Mouse (Mus musculus) limb, embryonic 13.5 days (tissue): ENCODE results near the gene Gm5662. TPM values are rescaled to one million over a fixed set of nuclear protein-coding genes. Genes with fewer than 3 reads are reported as not detected.
"Not testable (repeated sequence)": the region's sequence is repeated elsewhere in the genome, so short reads cannot be mapped to it uniquely, and the experiment has no call there.

Experiments used
- ATAC-seq: fragments of 200-750 bp; cut with Nextera tagmentation; 2 replicates; pipeline ENCODE4 v1.8.0; 2017; ENCODE audit warnings: low read depth, moderate number of reproducible peaks, moderate TSS enrichment; ENCODE audit not compliant: low FRiP score
- H3K27ac ChIP-seq: fragments of 300-500 bp; sonication (generic); 2 replicates; pipeline ENCODE4 v1.5.1; 2015; ENCODE audit warnings: inconsistent platforms, mild to moderate bottlenecking, moderate library complexity
- H3K27me3 ChIP-seq: fragments of 300-500 bp; sonication (generic); 2 replicates; pipeline ENCODE4 v1.6.1; 2015; ENCODE audit warnings: mild to moderate bottlenecking, inconsistent platforms
- H3K36me3 ChIP-seq: fragments of 300-500 bp; sonication (generic); 2 replicates; pipeline ENCODE4 v1.6.1; 2015; ENCODE audit warnings: inconsistent platforms, mild to moderate bottlenecking, moderate library complexity
- H3K4me1 ChIP-seq: fragments of 300-500 bp; sonication (generic); 2 replicates; pipeline ENCODE4 v1.6.1; 2015; ENCODE audit warnings: inconsistent platforms
- H3K4me2 ChIP-seq: fragments of 300-500 bp; sonication (generic); replicated peaks from 2 replicates; pipeline ENCODE4 v1.6.1; 2015; ENCODE audit warnings: inconsistent platforms, mild to moderate bottlenecking, moderate library complexity
- H3K4me3 ChIP-seq: fragments of 300-500 bp; sonication (generic); 2 replicates; pipeline ENCODE4 v1.5.1; 2015; ENCODE audit warnings: moderate library complexity, mild to moderate bottlenecking, inconsistent platforms
- H3K9ac ChIP-seq: fragments of 300-500 bp; sonication (generic); 2 replicates; pipeline ENCODE4 v1.6.1; 2015; ENCODE audit warnings: mild to moderate bottlenecking, inconsistent platforms
- H3K9me3 ChIP-seq: fragments of 300-500 bp; sonication (generic); 2 replicates; pipeline ENCODE4 v1.6.1; 2016; ENCODE audit warnings: inconsistent platforms
- WGBS: fragments of 180-500 bp; shearing (Covaris S2); methylation state at CpG from one replicate; pipeline ENCODE4 v1.1.7; 2015; 5-methylcytosine and 5-hydroxymethylcytosine counted together
- polyA plus RNA-seq: library from polyadenylated mRNA; unstranded; fragments of >200 nt; fragmentation: Nextera tagmentation; extraction: Ambion mirVana; gene quantifications from 2 replicates; pipeline ENCODE4 v1.2.1, GENCODE M21; 2015

The Gm5662 gene
- not detected in 2 replicates for polyA plus RNA-seq

GRCm38 (mm10) chr12:88274400-88274799 is at the start of gene Gm5662:
Gene Gm5662, minus strand, starts transcription at chr12:88274500.
- not testable (repeated sequence) for H3K4me3 ChIP-seq, H3K27ac ChIP-seq, H3K9me3 ChIP-seq, H3K4me1 ChIP-seq, H3K4me2 ChIP-seq, ATAC-seq, H3K9ac ChIP-seq, H3K36me3 ChIP-seq, H3K27me3 ChIP-seq
- 83% methylated on average over 5 of the region's 5 CpGs for WGBS

- not testable (repeated sequence) for H3K36me3 ChIP-seq, H3K4me1 ChIP-seq, H3K4me3 ChIP-seq, H3K9ac ChIP-seq, H3K9me3 ChIP-seq, H3K4me2 ChIP-seq, H3K27ac ChIP-seq, H3K27me3 ChIP-seq, ATAC-seq
- 85% methylated on average over 2 of the region's 2 CpGs for WGBS
Measured at GRCm38 (mm10) chr12:88323926-88324325, 49.6 kb upstream of the Gm5662 start, which contains the start of gene Gm5039. Gene Gm5039, minus strand, starts transcription at chr12:88324026.

GRCm38 (mm10) chr12:88314556-88314955 is 40.3 kb upstream of the Gm5662 start:
- no peak overlapping the region for H3K4me3 ChIP-seq
- H3K4me2 ChIP-seq = no peak overlapping the region
- H3K4me1 ChIP-seq = no peaks in the 10 kb centered on the region
- WGBS = 83% methylated on average over 3 of the region's 3 CpGs
- H3K9me3 ChIP-seq = no peaks in the 10 kb centered on the region
- no peaks in the 10 kb centered on the region for H3K27me3 ChIP-seq
- H3K36me3 ChIP-seq = no peaks in the 10 kb centered on the region
- no peak overlapping the region for H3K9ac ChIP-seq
- H3K27ac ChIP-seq = no peak overlapping the region
- ATAC-seq = no peak

- WGBS = 74% methylated on average over 2 of the region's 2 CpGs
Measured at GRCm38 (mm10) chr12:88297171-88297570, 22.9 kb upstream of the Gm5662 start.

GRCm38 (mm10) chr12:88293082-88293481 is 18.8 kb upstream of the Gm5662 start:
- H3K27ac ChIP-seq, H3K4me1 ChIP-seq, ATAC-seq, H3K4me2 ChIP-seq, H3K36me3 ChIP-seq, H3K4me3 ChIP-seq, H3K27me3 ChIP-seq, H3K9ac ChIP-seq, H3K9me3 ChIP-seq: not testable (repeated sequence)
- 58% methylated on average over 4 of the region's 4 CpGs for WGBS

More at GRCm38 (mm10) chr12:88297171-88297570, 22.9 kb upstream of the Gm5662 start:
- not testable (repeated sequence) for H3K4me3 ChIP-seq, H3K4me1 ChIP-seq, H3K27me3 ChIP-seq, H3K4me2 ChIP-seq, H3K36me3 ChIP-seq, H3K9ac ChIP-seq, ATAC-seq, H3K27ac ChIP-seq, H3K9me3 ChIP-seq

- WGBS = 94% methylated on average over 5 of the region's 5 CpGs
- not testable (repeated sequence) for H3K36me3 ChIP-seq, H3K4me1 ChIP-seq, H3K9ac ChIP-seq, ATAC-seq, H3K27ac ChIP-seq, H3K27me3 ChIP-seq, H3K4me3 ChIP-seq, H3K4me2 ChIP-seq, H3K9me3 ChIP-seq
Measured at GRCm38 (mm10) chr12:88285224-88285623, 10.9 kb upstream of the Gm5662 start.

GRCm38 (mm10) chr12:88257241-88257640 is 17.1 kb downstream of the Gm5662 start:
- Histone ChIP-seq H3K36me3 (no peaks in the 10 kb centered on the region), H3K27me3 (no peaks in the 10 kb centered on the region), H3K4me2 (no peak overlapping the region), H3K9ac (no peak overlapping the region), H3K27ac (no peak overlapping the region), H3K4me1 (no peaks in the 10 kb centered on the region), H3K4me3 (no peak overlapping the region), H3K9me3 (peaks cover 4% of the 10 kb centered on the region)
- WGBS = 33% methylated on average over 1 of the region's 1 CpGs
- ATAC-seq = no peak

GRCm38 (mm10) chr12:88255917-88256316 is 18.4 kb downstream of the Gm5662 start:
- ATAC-seq, H3K9ac ChIP-seq, H3K27ac ChIP-seq, H3K4me3 ChIP-seq, H3K4me2 ChIP-seq, H3K9me3 ChIP-seq, H3K36me3 ChIP-seq, H3K4me1 ChIP-seq, H3K27me3 ChIP-seq: not testable (repeated sequence)
- 64% methylated on average over 2 of the region's 2 CpGs for WGBS

GRCm38 (mm10) chr12:88250000-88250399 is 24.3 kb downstream of the Gm5662 start, which contains the start of gene Gm8332:
Gene Gm8332, minus strand, starts transcription at chr12:88250100.
- H3K4me3 ChIP-seq, H3K9me3 ChIP-seq, H3K36me3 ChIP-seq, H3K27me3 ChIP-seq, H3K4me2 ChIP-seq, H3K9ac ChIP-seq, H3K27ac ChIP-seq, ATAC-seq, H3K4me1 ChIP-seq: not testable (repeated sequence)
- WGBS = 72% methylated on average over 1 of the region's 2 CpGs

GRCm38 (mm10) chr12:88245786-88246185 is 28.5 kb downstream of the Gm5662 start:
- not testable (repeated sequence) for H3K4me1 ChIP-seq, H3K27me3 ChIP-seq, H3K9me3 ChIP-seq, H3K36me3 ChIP-seq, H3K4me2 ChIP-seq, H3K9ac ChIP-seq, ATAC-seq, H3K27ac ChIP-seq, H3K4me3 ChIP-seq

GRCm38 (mm10) chr12:88242940-88243339 is 31.4 kb downstream of the Gm5662 start:
- ATAC-seq, H3K27me3 ChIP-seq, H3K9ac ChIP-seq, H3K4me3 ChIP-seq, H3K36me3 ChIP-seq, H3K4me1 ChIP-seq, H3K4me2 ChIP-seq, H3K9me3 ChIP-seq, H3K27ac ChIP-seq: not testable (repeated sequence)
- WGBS = 50% methylated on average over 1 of the region's 1 CpGs
